Mouse (Mus musculus) intestine, embryonic 16.5 days (tissue): ENCODE results near the gene Amotl2. TPM values are rescaled to one million over a fixed set of nuclear protein-coding genes. Genes with fewer than 3 reads are reported as not detected.

Source experiments
- ATAC-seq: fragments of 200-750 bp; cut with Nextera tagmentation; 2 replicates; pipeline ENCODE4 v1.8.0; 2017; ENCODE audit warnings: moderate TSS enrichment, moderate library complexity
- H3K27ac ChIP-seq: fragments of 300-500 bp; sonication (generic); 2 replicates; pipeline ENCODE4 v1.5.1; 2014; ENCODE audit warnings: mild to moderate bottlenecking, low read length
- H3K27me3 ChIP-seq: fragments of 300-500 bp; sonication (generic); replicated peaks from 2 replicates; pipeline ENCODE4 v1.6.1; 2014; ENCODE audit warnings: low read length, control low read depth, mixed read lengths; ENCODE audit not compliant: control insufficient read depth, insufficient read depth
- H3K36me3 ChIP-seq: fragments of 300-500 bp; sonication (generic); 2 replicates; pipeline ENCODE4 v1.6.1; 2014; ENCODE audit warnings: low read length, control low read depth; ENCODE audit not compliant: control insufficient read depth, insufficient read depth
- H3K4me1 ChIP-seq: fragments of 300-500 bp; sonication (generic); 2 replicates; pipeline ENCODE4 v1.6.1; 2014; ENCODE audit warnings: low read length, control low read depth, mixed read lengths; ENCODE audit not compliant: control insufficient read depth, insufficient read depth
- H3K4me2 ChIP-seq: fragments of 300-500 bp; sonication (generic); 2 replicates; pipeline ENCODE4 v1.6.1; 2014; ENCODE audit warnings: low read depth, low read length, control low read depth
- H3K4me3 ChIP-seq: fragments of 300-500 bp; sonication (generic); 2 replicates; pipeline ENCODE4 v1.5.1; 2014; ENCODE audit warnings: mild to moderate bottlenecking, low read length
- H3K9ac ChIP-seq: fragments of 300-500 bp; sonication (generic); 2 replicates; pipeline ENCODE4 v1.6.1; 2014; ENCODE audit warnings: low read depth, low read length
- H3K9me3 ChIP-seq: fragments of 300-500 bp; sonication (generic); 2 replicates; pipeline ENCODE4 v1.6.1; 2016; ENCODE audit warnings: low read length, control low read depth; ENCODE audit not compliant: control insufficient read depth
- WGBS: fragments of 180-500 bp; shearing (Covaris S2); extraction: QIAGEN DNeasy Blood & Tissue Kit; methylation state at CpG from one replicate; pipeline ENCODE4 v1.1.7; 2014; 5-methylcytosine and 5-hydroxymethylcytosine counted together
- polyA plus RNA-seq: library from polyadenylated mRNA; unstranded; fragments of >200 nt; fragmentation: Nextera tagmentation; extraction: Ambion mirVana; gene quantifications from 2 replicates; pipeline ENCODE4 v1.2.1, GENCODE M21; 2015

Amotl2 gene
- polyA plus RNA-seq, 1 experiment from 2014 or later = 20.4 TPM

- no peak for ATAC-seq
- no peaks in the 10 kb centered on the region for H3K27me3 ChIP-seq
Observed at GRCm38 (mm10) chr9:102746753-102747152, 30.3 kb downstream of the Amotl2 start.

GRCm38 (mm10) chr9:102747902-102748301 lies 31.4 kb downstream of the Amotl2 start:
- no peak overlapping the region for H3K4me3 ChIP-seq
- 30% methylated on average over 5 of the region's 5 CpGs for WGBS
- no peaks in the 10 kb centered on the region for H3K27me3 ChIP-seq
- H3K4me1 ChIP-seq = peaks cover 10% of the 10 kb centered on the region; the same call in 1 of the 2 replicates
- no peaks in the 10 kb centered on the region for H3K36me3 ChIP-seq
- H3K4me2 ChIP-seq = no peak overlapping the region
- H3K9me3 ChIP-seq = no peaks in the 10 kb centered on the region
- H3K9ac ChIP-seq = no peak overlapping the region
- peak; percentile 56 for ATAC-seq
- peak overlapping the region; percentile 80 for H3K27ac ChIP-seq

More at GRCm38 (mm10) chr9:102746753-102747152, 30.3 kb downstream of the Amotl2 start:
- WGBS = 69% methylated on average over 5 of the region's 5 CpGs
- Histone ChIP-seq H3K9me3 (no peaks in the 10 kb centered on the region), H3K4me1 (peaks cover 10% of the 10 kb centered on the region; the same call in 1 of the 2 replicates), H3K4me3 (no peak overlapping the region), H3K9ac (no peak overlapping the region), H3K27ac (peak overlapping the region; percentile 54), H3K4me2 (no peak overlapping the region), H3K36me3 (no peaks in the 10 kb centered on the region)

- ATAC-seq = no peak
- no peak overlapping the region for H3K9ac ChIP-seq
- no peaks in the 10 kb centered on the region for H3K27me3 ChIP-seq
- H3K4me3 ChIP-seq = no peak overlapping the region
- H3K4me2 ChIP-seq = no peak overlapping the region
- peaks cover 13% of the 10 kb centered on the region; the same call in 1 of the 2 replicates for H3K4me1 ChIP-seq
- WGBS = 52% methylated on average over 11 of the region's 11 CpGs
- no peaks in the 10 kb centered on the region for H3K9me3 ChIP-seq
- H3K27ac ChIP-seq = no peak overlapping the region
- H3K36me3 ChIP-seq = no peaks in the 10 kb centered on the region
Observed at GRCm38 (mm10) chr9:102749216-102749615, 32.7 kb downstream of the Amotl2 start.

GRCm38 (mm10) chr9:102751632-102752303 lies 35.3 kb downstream of the Amotl2 start:
- Histone ChIP-seq H3K36me3 (no peaks in the 10 kb centered on the region), H3K4me2 (no peak overlapping the region), H3K27me3 (no peaks in the 10 kb centered on the region), H3K27ac (no peak overlapping the region), H3K4me1 (peaks cover 19% of the 10 kb centered on the region), H3K9ac (no peak overlapping the region), H3K4me3 (no peak overlapping the region), H3K9me3 (no peaks in the 10 kb centered on the region)
- ATAC-seq = no peak
- WGBS = 92% methylated on average over 5 of the region's 5 CpGs

- Histone ChIP-seq H3K27ac (no peak overlapping the region), H3K9ac (no peak overlapping the region), H3K4me2 (no peak overlapping the region), H3K4me1 (peaks cover 16% of the 10 kb centered on the region), H3K4me3 (no peak overlapping the region), H3K27me3 (no peaks in the 10 kb centered on the region), H3K36me3 (no peaks in the 10 kb centered on the region), H3K9me3 (no peaks in the 10 kb centered on the region)
- no peak for ATAC-seq
Observed at GRCm38 (mm10) chr9:102753299-102753698, 36.8 kb downstream of the Amotl2 start.

- H3K9me3 ChIP-seq = no peaks in the 10 kb centered on the region
- no peak overlapping the region for H3K4me3 ChIP-seq
- H3K4me1 ChIP-seq = peaks cover 23% of the 10 kb centered on the region
- no peak overlapping the region for H3K4me2 ChIP-seq
- no peaks in the 10 kb centered on the region for H3K27me3 ChIP-seq
- no peaks in the 10 kb centered on the region for H3K36me3 ChIP-seq
- H3K27ac ChIP-seq = 0 out of 2 replicates have a peak overlapping the region, but pooled peaks have one; percentile 27
- 57% methylated on average over 4 of the region's 4 CpGs for WGBS
- no peak overlapping the region for H3K9ac ChIP-seq
- ATAC-seq = no peak
Observed at GRCm38 (mm10) chr9:102755161-102755560, 38.7 kb downstream of the Amotl2 start.

GRCm38 (mm10) chr9:102755591-102756270 lies 39.3 kb downstream of the Amotl2 start:
- Histone ChIP-seq H3K4me2 (no peak overlapping the region), H3K27ac (0 out of 2 replicates have a peak overlapping the region, but pooled peaks have one; percentile 4), H3K27me3 (no peaks in the 10 kb centered on the region), H3K4me3 (no peak overlapping the region), H3K9me3 (no peaks in the 10 kb centered on the region), H3K9ac (no peak overlapping the region), H3K36me3 (no peaks in the 10 kb centered on the region), H3K4me1 (peaks cover 23% of the 10 kb centered on the region)
- ATAC-seq = no peak
- 62% methylated on average over 9 of the region's 9 CpGs for WGBS

- Histone ChIP-seq H3K9me3 (no peaks in the 10 kb centered on the region), H3K9ac (no peak overlapping the region), H3K4me3 (no peak overlapping the region), H3K4me2 (no peak overlapping the region), H3K36me3 (no peaks in the 10 kb centered on the region), H3K27me3 (no peaks in the 10 kb centered on the region), H3K4me1 (peaks cover 23% of the 10 kb centered on the region), H3K27ac (0 out of 2 replicates have a peak overlapping the region, but pooled peaks have one; percentile 4)
- WGBS = 35% methylated on average over 14 of the region's 14 CpGs
- ATAC-seq = no peak
Observed at GRCm38 (mm10) chr9:102756352-102756751, 39.9 kb downstream of the Amotl2 start.

- no peak overlapping the region for H3K4me3 ChIP-seq
- H3K27me3 ChIP-seq = no peaks in the 10 kb centered on the region
- no peaks in the 10 kb centered on the region for H3K9me3 ChIP-seq
- peak overlapping the region; percentile 80 for H3K27ac ChIP-seq
- H3K9ac ChIP-seq = no peak overlapping the region
- peaks cover 37% of the 10 kb centered on the region for H3K4me1 ChIP-seq
- 46% methylated on average over 1 of the region's 1 CpGs for WGBS
- no peaks in the 10 kb centered on the region for H3K36me3 ChIP-seq
- ATAC-seq = peak; percentile 29
- no peak overlapping the region for H3K4me2 ChIP-seq
Observed at GRCm38 (mm10) chr9:102758851-102759250, 42.4 kb downstream of the Amotl2 start.
